ENCODE assay signal across 8 mouse cellular contexts in genomic region chr6:91978371-91979300, GRCm38 (mm10). TPM values are rescaled to one million over a fixed set of nuclear protein-coding genes. Genes with fewer than 3 reads are reported as not detected.
DNase-seq lines count a peak whose midpoint lies in the region; ATAC-seq and TF ChIP-seq lines count a peak whose summit lies in the region.

Fgd5 (plus strand) TSS chr6:91978878.

- WGBS in heart, adult 2 months, result under 1% methylated on average over 62 of the region's 62 CpGs
- 1% methylated on average over 45 of the region's 62 CpGs for WGBS in kidney, embryonic 14.5 days
- 3% methylated on average over 24 of the region's 62 CpGs for WGBS in lung, postnatal 0 days
- 2% methylated on average over 57 of the region's 62 CpGs for WGBS in stomach, postnatal 0 days

- peaks cover 13% of the 10 kb centered on the region for H3K4me1 ChIP-seq in heart, adult 2 months (ENCODE audit: control insufficient read depth, insufficient read depth, low read length)
- H3K4me1 ChIP-seq in kidney, embryonic 14.5 days (ENCODE audit: control insufficient read depth, insufficient read depth, low read length), result peaks cover 7% of the 10 kb centered on the region
- 0 out of 2 replicates have a peak, but pooled peaks cover 4% of the 10 kb centered on the region for H3K4me1 ChIP-seq in lung, postnatal 0 days (ENCODE audit: insufficient read depth, low read depth, low read length)
- no peaks in the 10 kb centered on the region for H3K4me1 ChIP-seq in stomach, postnatal 0 days (replicated peaks; ENCODE audit: control insufficient read depth, insufficient read depth)

- peak within 1 kb of the TSS; percentile 88 for H3K4me3 ChIP-seq in heart, adult 2 months
- peak within 1 kb of the TSS; percentile 65 for H3K4me3 ChIP-seq in kidney, embryonic 14.5 days (ENCODE audit: low read length)
- H3K4me3 ChIP-seq in lung, postnatal 0 days (ENCODE audit: low read depth, low read length), result peak within 1 kb of the TSS; percentile 54
- H3K4me3 ChIP-seq in stomach, postnatal 0 days (ENCODE audit: low read depth, low read length), result peak within 1 kb of the TSS; percentile 54

- intact Hi-C loops in heart, adult 2 months (cut with DNase I), result loop anchor here (1.0 to 2.0 kb wide), 4 partner anchors 18 to 88 kb away; no protein-coding TSS in a partner anchor

- no peak for TF ChIP-seq CTCF in brain, embryonic 14.5 days (IDR thresholded peaks at IDR 0.05; ENCODE audit: borderline replicate concordance, extremely low read depth, insufficient read depth, insufficient read length)
- no peak for TF ChIP-seq CTCF in heart, adult 2 months (IDR thresholded peaks at IDR 0.05)
- TF ChIP-seq CTCF in lung, postnatal 0 days (IDR thresholded peaks at IDR 0.05), result no peak
- no peak for TF ChIP-seq CTCF in stomach, postnatal 0 days (IDR thresholded peaks at IDR 0.05; ENCODE audit: low read depth)

- H3K27me3 ChIP-seq in heart, adult 2 months (ENCODE audit: control insufficient read depth, insufficient read depth, low read length), result 0 out of 2 replicates have a peak, but pooled peaks cover 3% of the 10 kb centered on the region
- peaks cover 6% of the 10 kb centered on the region for H3K27me3 ChIP-seq in kidney, embryonic 14.5 days (ENCODE audit: control insufficient read depth, insufficient read depth, low read length)
- H3K27me3 ChIP-seq in lung, postnatal 0 days (replicated peaks; ENCODE audit: insufficient read depth, low read length), result no peaks in the 10 kb centered on the region
- H3K27me3 ChIP-seq in stomach, postnatal 0 days (ENCODE audit: control insufficient read depth, insufficient read depth, low read length), result no peaks in the 10 kb centered on the region

- peaks cover 1% of the 10 kb centered on the region; the same call in 1 of the 2 replicates for H3K79me2 ChIP-seq in heart, adult 2 months (replicated peaks; ENCODE audit: control insufficient read depth, insufficient read depth, low read length)

- H3K9ac ChIP-seq in heart, adult 2 months (ENCODE audit: low read depth, low read length), result peak within 1 kb of the TSS; percentile 95
- H3K9ac ChIP-seq in kidney, embryonic 14.5 days (ENCODE audit: low read depth, low read length), result peak within 1 kb of the TSS; percentile 72
- peak within 1 kb of the TSS; percentile 54 for H3K9ac ChIP-seq in lung, postnatal 0 days (replicated peaks; ENCODE audit: low read depth)
- H3K9ac ChIP-seq in stomach, postnatal 0 days (ENCODE audit: low read length), result peak within 1 kb of the TSS; percentile 60

- peak; percentile 34 to 52 for DNase-seq in cerebellum, postnatal 25 days
- no peak for DNase-seq in cerebellum, adult 11 months
- DNase-seq in brain, embryonic 14.5 days (ENCODE audit: low read depth), result peak; percentile 67
- DNase-seq in heart, adult 2 months, result peak; percentile 71 to 80
- peak; percentile 64 for DNase-seq in lung, postnatal 0 days (ENCODE audit: low spot score)
- DNase-seq in stomach, postnatal 0 days (ENCODE audit: low spot score), result peak; percentile 47
- no peak for DNase-seq in right cerebral cortex, adult 18-20 months

- no peaks in the 10 kb centered on the region for H3K9me3 ChIP-seq in kidney, embryonic 14.5 days (ENCODE audit: control insufficient read depth, low read length)
- H3K9me3 ChIP-seq in lung, postnatal 0 days (ENCODE audit: low read length), result no peaks in the 10 kb centered on the region
- no peaks in the 10 kb centered on the region for H3K9me3 ChIP-seq in stomach, postnatal 0 days (ENCODE audit: control insufficient read depth, low read length)

- peak within 1 kb of the TSS; percentile 97 for H3K27ac ChIP-seq in heart, adult 2 months
- no peak within 1 kb of the TSS; the same call in 1 of the 2 replicates for H3K27ac ChIP-seq in kidney, embryonic 14.5 days (ENCODE audit: low read depth, low read length)
- H3K27ac ChIP-seq in lung, postnatal 0 days (ENCODE audit: low read length), result peak within 1 kb of the TSS; percentile 68
- 0 out of 2 replicates have a peak within 1 kb of the TSS, but pooled peaks have one; percentile 0 for H3K27ac ChIP-seq in stomach, postnatal 0 days (replicated peaks)

- H3K36me3 ChIP-seq in heart, adult 2 months (ENCODE audit: control insufficient read depth, insufficient read depth, low read length), result no peaks in the 10 kb centered on the region
- H3K36me3 ChIP-seq in kidney, embryonic 14.5 days (ENCODE audit: control insufficient read depth, insufficient read depth, low read length), result no peaks in the 10 kb centered on the region
- H3K36me3 ChIP-seq in lung, postnatal 0 days (ENCODE audit: insufficient read depth, low read length), result no peaks in the 10 kb centered on the region
- no peaks in the 10 kb centered on the region for H3K36me3 ChIP-seq in stomach, postnatal 0 days (ENCODE audit: control insufficient read depth, insufficient read depth, low read length)

- TF ChIP-seq POLR2A in brain, embryonic 14.5 days (IDR thresholded peaks at IDR 0.05; ENCODE audit: borderline replicate concordance, extremely low read depth, insufficient read depth, insufficient read length, poor library complexity, severe bottlenecking), result no peak
- TF ChIP-seq POLR2A in heart, adult 2 months (IDR thresholded peaks at IDR 0.05; ENCODE audit: insufficient read depth, low read depth, low read length), result no peak

- H3K4me2 ChIP-seq in kidney, embryonic 14.5 days (replicated peaks; ENCODE audit: low read depth, low read length), result peak within 1 kb of the TSS; percentile 88
- peak within 1 kb of the TSS; percentile 73 for H3K4me2 ChIP-seq in lung, postnatal 0 days (replicated peaks; ENCODE audit: low read depth, low read length)
- peak within 1 kb of the TSS; percentile 75 for H3K4me2 ChIP-seq in stomach, postnatal 0 days (replicated peaks; ENCODE audit: low read depth)

- no peak for TF ChIP-seq EP300 in heart, adult 2 months (IDR thresholded peaks at IDR 0.05; ENCODE audit: insufficient read depth, low read depth, low read length)
- no peak for TF ChIP-seq EP300 in lung, postnatal 0 days (IDR thresholded peaks at IDR 0.05)
- no peak for TF ChIP-seq EP300 in stomach, postnatal 0 days (optimal IDR thresholded peaks at IDR 0.05)

- peak; percentile 86 for ATAC-seq in kidney, embryonic 14.5 days (ENCODE audit: low FRiP score, low TSS enrichment)
- peak; percentile 92 for ATAC-seq in lung, postnatal 0 days
- peak; percentile 53; the same call in 1 of the 2 replicates for ATAC-seq in stomach, postnatal 0 days (ENCODE audit: low FRiP score, low TSS enrichment)

RNA-seq across cellular contexts. Expression of gene Fgd5, which starts in this region (rescaled TPM):
- 7.9 and 16.9 TPM in 2 replicates for polyA plus RNA-seq in brain, embryonic 14.5 days (2012; rRNA removed)
- 10 to 100 TPM; 21.0 to 21.8 TPM for total RNA-seq in heart, adult 2 months (2021)
- 12.7 and 18.4 TPM in 2 replicates for polyA plus RNA-seq in heart, adult 2 months (2012; rRNA removed)
- 9.7 and 14.0 TPM in 2 replicates for polyA plus RNA-seq in kidney, embryonic 14.5 days (2014; fragmentation: Nextera tagmentation; extraction: Ambion mirVana)
- polyA plus RNA-seq in lung, postnatal 0 days (2015; fragmentation: Nextera tagmentation; extraction: Ambion mirVana), result 19.2 and 22.1 TPM in 2 replicates
- 2.5 and 2.7 TPM in 2 replicates for polyA plus RNA-seq in stomach, postnatal 0 days (2015; fragmentation: Nextera tagmentation; extraction: Ambion mirVana)

Comparison
In these comparisons a context has a peak if more than half of its experiments do, and no peak if none do; other contexts are left out.
1. DNase-seq: peak in cerebellum, postnatal 25 days (2 of 2), brain, embryonic 14.5 days (single experiment), heart, adult 2 months (2 of 2), lung, postnatal 0 days (single experiment) and stomach, postnatal 0 days (single experiment); none in cerebellum, adult 11 months (single experiment) and right cerebral cortex, adult 18-20 months (single experiment).
2. Peak in every context shown above with its lines, with median percentiles within 50 percentile points of each other: H3K4me3 ChIP-seq, H3K9ac ChIP-seq, ATAC-seq and H3K4me2 ChIP-seq.